Mouse (Mus musculus): ENCODE measurements around the gene Fbxl4. TPM values are rescaled to one million over a fixed set of nuclear protein-coding genes. Genes with fewer than 3 reads are reported as not detected.

The Fbxl4 gene
- polyA plus RNA-seq, 1 experiment from 2014 or later = 20.0 TPM

DNA sequence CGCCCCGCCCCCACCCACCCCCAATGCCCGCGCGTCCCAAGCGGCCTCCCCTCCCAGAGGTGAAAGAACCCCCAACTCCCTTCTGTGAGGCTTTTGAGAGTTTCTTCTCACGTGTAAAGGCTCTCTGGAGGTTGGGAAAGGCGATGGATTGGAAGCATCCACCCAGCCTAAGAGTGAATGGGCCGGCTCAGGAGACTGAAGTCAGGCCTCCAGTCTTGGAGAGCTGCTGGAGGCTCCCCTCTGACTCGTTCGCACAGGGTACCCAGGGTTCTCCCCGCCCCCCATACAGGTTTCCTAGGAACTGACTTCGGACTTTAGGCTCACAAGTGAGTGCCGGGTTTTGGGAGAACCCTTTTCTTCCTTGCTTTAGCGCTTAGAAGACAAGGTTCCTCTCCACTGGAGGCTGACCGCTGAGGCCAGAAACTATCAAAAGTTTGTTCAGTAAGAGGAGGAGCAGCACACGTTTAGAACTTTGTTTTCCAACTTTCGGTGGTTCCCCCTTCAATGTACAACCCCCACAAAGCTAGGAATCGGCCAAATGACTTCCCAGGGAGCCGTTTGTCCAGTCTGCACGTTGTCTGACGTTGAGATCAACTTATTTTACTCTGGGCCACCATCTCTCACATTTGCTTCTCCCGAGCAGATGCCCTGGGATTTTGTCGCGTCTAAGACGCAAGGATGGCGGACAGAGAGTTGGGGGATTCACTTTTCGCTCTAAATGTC, 122.2 kb downstream of the Fbxl4 start:
- H3K4me1 ChIP-seq (ENCODE audit: control insufficient read depth, insufficient read depth, low read length) = peaks cover 38% of the 10 kb centered on the region
- WGBS = 2% methylated on average over 28 of the region's 28 CpGs
- no peaks in the 10 kb centered on the region for H3K36me3 ChIP-seq (ENCODE audit: control insufficient read depth, insufficient read depth, low read length)
- no peaks in the 10 kb centered on the region for H3K9me3 ChIP-seq (ENCODE audit: control insufficient read depth, low read length)
- peak overlapping the region; percentile 96 for H3K4me3 ChIP-seq (replicated peaks; ENCODE audit: low read depth, low read length)
- ATAC-seq (ENCODE audit: low FRiP score, low TSS enrichment) (peak; percentile 61), DNase-seq (peak; percentile 79)
- H3K9ac ChIP-seq (replicated peaks; ENCODE audit: low read length) = peak overlapping the region; percentile 70
- H3K4me2 ChIP-seq (ENCODE audit: low read length) = peak overlapping the region; percentile 98
- peak overlapping the region; percentile 94 for H3K27ac ChIP-seq (replicated peaks; ENCODE audit: low read depth, low read length)
- no peaks in the 10 kb centered on the region for H3K27me3 ChIP-seq (ENCODE audit: control insufficient read depth, insufficient read depth, low read length)

DNA sequence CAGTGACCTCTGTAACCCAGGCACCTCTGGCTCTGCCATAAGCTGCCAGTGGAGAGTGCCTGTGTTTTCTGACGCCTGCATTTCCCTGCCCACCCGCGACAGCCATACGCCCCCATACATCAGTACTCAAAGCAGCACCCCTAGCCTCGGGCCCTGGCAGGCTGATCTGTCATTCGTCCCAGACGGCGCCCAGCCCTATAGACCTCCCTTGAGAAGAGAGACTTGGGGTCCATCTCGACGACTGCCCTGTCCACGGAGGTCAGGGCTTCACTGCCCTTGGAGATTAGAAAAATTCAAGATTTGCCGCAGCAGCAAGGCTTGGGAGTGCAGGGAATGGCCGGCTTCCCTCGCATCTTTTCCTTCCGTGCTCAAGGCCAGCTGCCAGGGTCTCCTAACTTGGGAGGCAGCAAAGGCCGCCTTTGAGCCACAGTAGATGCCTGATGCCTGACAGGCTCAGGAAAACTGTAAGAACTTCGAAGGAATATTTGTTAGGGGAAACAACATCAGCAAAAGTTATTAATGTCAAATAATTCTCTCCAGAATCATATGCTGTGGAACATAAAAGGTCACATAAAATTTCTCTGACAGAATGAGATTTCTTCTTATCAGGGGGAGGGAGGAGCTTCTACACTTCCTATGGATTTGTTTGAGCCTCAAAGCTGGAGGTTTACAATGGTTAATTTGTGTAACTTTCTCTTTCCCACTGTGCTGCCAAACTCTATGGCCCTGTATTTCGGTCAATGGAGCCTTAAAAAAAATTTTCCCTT, 122.9 kb downstream of the Fbxl4 start:
- Histone ChIP-seq H3K27me3 (ENCODE audit: control insufficient read depth, insufficient read depth, low read length) (no peaks in the 10 kb centered on the region), H3K36me3 (ENCODE audit: control insufficient read depth, insufficient read depth, low read length) (no peaks in the 10 kb centered on the region), H3K4me3 (replicated peaks; ENCODE audit: low read depth, low read length) (peak overlapping the region; percentile 96), H3K4me1 (ENCODE audit: control insufficient read depth, insufficient read depth, low read length) (peaks cover 38% of the 10 kb centered on the region), H3K4me2 (ENCODE audit: low read length) (peak overlapping the region; percentile 98), H3K9ac (replicated peaks; ENCODE audit: low read length) (peak overlapping the region; percentile 70), H3K9me3 (ENCODE audit: control insufficient read depth, low read length) (no peaks in the 10 kb centered on the region), H3K27ac (replicated peaks; ENCODE audit: low read depth, low read length) (peak overlapping the region; percentile 94)
- WGBS = 1% methylated on average over 18 of the region's 18 CpGs
- ATAC-seq (ENCODE audit: low FRiP score, low TSS enrichment) (0 out of 2 replicates have a peak, but pooled peaks have one; percentile 5), DNase-seq (peak; percentile 71)

DNA sequence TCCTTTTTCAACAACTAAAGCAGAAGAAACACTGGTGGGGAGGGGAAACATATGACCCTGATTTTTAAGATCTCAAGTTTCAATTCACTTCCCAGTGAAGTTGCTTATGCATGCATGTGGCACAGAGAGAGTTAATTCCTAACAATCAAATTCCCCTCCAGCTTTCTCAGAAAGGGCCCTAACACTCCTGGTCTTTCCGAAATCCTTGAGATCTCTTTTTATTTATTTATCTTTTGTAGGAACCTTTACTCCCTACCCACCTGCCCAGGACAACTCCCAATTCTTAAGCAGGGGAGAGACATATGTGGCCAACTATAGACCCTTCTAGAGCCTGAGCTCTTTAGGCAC, 123.5 kb downstream of the Fbxl4 start:
- no peaks in the 10 kb centered on the region for H3K36me3 ChIP-seq (ENCODE audit: control insufficient read depth, insufficient read depth, low read length)
- ATAC-seq (ENCODE audit: low FRiP score, low TSS enrichment) (no peak), DNase-seq (peak; percentile 63)
- no peaks in the 10 kb centered on the region for H3K27me3 ChIP-seq (ENCODE audit: control insufficient read depth, insufficient read depth, low read length)
- peaks cover 38% of the 10 kb centered on the region for H3K4me1 ChIP-seq (ENCODE audit: control insufficient read depth, insufficient read depth, low read length)
- peak overlapping the region; percentile 96 for H3K4me3 ChIP-seq (replicated peaks; ENCODE audit: low read depth, low read length)
- peak overlapping the region; percentile 94 for H3K27ac ChIP-seq (replicated peaks; ENCODE audit: low read depth, low read length)
- H3K9ac ChIP-seq (replicated peaks; ENCODE audit: low read length) = peak overlapping the region; percentile 70
- 2% methylated on average over 1 of the region's 1 CpGs for WGBS
- no peaks in the 10 kb centered on the region for H3K9me3 ChIP-seq (ENCODE audit: control insufficient read depth, low read length)
- peak overlapping the region; percentile 98 for H3K4me2 ChIP-seq (ENCODE audit: low read length)

DNA sequence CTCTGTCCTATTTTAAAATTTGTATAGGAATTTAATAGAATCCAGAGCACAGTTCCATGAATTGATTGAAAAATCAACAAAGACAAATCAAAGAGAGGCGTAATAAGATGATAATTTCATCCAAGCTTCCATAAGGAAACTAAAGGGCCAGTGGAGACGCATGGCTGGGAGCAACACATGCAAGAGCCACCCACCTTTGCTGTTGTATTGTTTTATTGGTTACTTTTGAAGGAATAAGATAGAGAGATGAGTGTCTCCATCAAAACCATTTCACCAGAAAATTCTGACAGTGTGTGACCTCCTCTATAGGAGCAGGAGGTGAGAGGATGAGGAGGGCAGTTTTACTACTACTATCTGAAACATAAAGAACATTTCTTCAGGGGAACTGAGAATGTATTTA, 124.8 kb downstream of the Fbxl4 start:
- Histone ChIP-seq H3K9ac (replicated peaks; ENCODE audit: low read length) (peak overlapping the region; percentile 70), H3K4me3 (replicated peaks; ENCODE audit: low read depth, low read length) (peak overlapping the region; percentile 96), H3K27ac (replicated peaks; ENCODE audit: low read depth, low read length) (peak overlapping the region; percentile 94), H3K4me1 (ENCODE audit: control insufficient read depth, insufficient read depth, low read length) (peaks cover 33% of the 10 kb centered on the region), H3K9me3 (ENCODE audit: control insufficient read depth, low read length) (no peaks in the 10 kb centered on the region), H3K4me2 (ENCODE audit: low read length) (peak overlapping the region; percentile 98), H3K36me3 (ENCODE audit: control insufficient read depth, insufficient read depth, low read length) (no peaks in the 10 kb centered on the region), H3K27me3 (ENCODE audit: control insufficient read depth, insufficient read depth, low read length) (no peaks in the 10 kb centered on the region)
- WGBS = 5% methylated on average over 2 of the region's 2 CpGs
- DNase-seq = peak; percentile 56
- no peak for ATAC-seq (ENCODE audit: low FRiP score, low TSS enrichment)

DNA sequence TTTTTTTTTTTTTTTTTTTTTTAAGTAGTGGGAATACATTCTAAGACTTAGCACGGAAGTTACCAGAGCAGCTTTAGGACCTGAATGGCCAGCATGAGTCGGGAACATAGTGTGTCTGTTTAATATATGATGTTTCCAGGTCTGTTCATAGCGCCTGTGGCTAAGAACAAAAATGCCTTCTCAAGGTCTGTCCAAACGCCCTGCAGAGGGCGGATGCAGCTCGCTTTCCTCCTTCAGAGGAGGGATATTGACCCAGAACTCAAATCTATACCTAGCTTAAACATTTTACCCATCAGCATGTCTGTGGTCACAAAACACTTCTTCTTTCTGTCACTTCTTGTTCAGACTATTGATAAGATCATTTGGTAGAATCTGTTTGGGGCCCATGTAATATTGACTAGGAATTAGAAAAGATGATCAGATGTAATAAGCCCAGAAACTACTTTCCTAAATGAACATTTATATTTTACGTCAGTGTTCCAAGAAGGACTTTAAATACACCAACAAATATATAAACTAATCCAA, 125.5 kb downstream of the Fbxl4 start:
- WGBS = 4% methylated on average over 7 of the region's 7 CpGs
- Histone ChIP-seq H3K4me1 (ENCODE audit: control insufficient read depth, insufficient read depth, low read length) (peaks cover 32% of the 10 kb centered on the region), H3K27ac (replicated peaks; ENCODE audit: low read depth, low read length) (peak overlapping the region; percentile 56), H3K27me3 (ENCODE audit: control insufficient read depth, insufficient read depth, low read length) (no peaks in the 10 kb centered on the region), H3K9ac (replicated peaks; ENCODE audit: low read length) (peak overlapping the region; percentile 70), H3K9me3 (ENCODE audit: control insufficient read depth, low read length) (no peaks in the 10 kb centered on the region), H3K4me3 (replicated peaks; ENCODE audit: low read depth, low read length) (peak overlapping the region; percentile 96), H3K36me3 (ENCODE audit: control insufficient read depth, insufficient read depth, low read length) (no peaks in the 10 kb centered on the region), H3K4me2 (ENCODE audit: low read length) (peak overlapping the region; percentile 98)
- DNase-seq (peak; percentile 84), ATAC-seq (ENCODE audit: low FRiP score, low TSS enrichment) (no peak)

DNA sequence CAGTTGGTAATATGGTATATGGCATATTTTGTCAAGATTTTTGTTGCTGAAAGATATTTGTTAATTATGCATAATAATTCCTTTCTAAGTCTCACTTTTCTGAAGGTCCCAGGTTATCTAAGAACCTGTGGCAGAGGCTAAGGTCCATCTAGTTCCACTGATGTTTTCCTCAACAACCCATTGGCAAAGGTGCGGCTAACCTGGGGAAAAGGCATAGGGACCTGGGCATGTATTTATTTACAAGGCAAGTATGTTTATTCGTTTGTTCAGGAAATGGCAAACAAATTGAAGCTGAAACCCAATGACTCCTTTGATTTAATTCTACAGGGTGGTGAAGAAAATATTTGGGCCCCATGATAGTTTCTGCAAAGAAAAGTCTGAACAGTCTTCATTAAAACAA, 126.2 kb downstream of the Fbxl4 start:
- H3K27ac ChIP-seq (replicated peaks; ENCODE audit: low read depth, low read length) = peak overlapping the region; percentile 56; the same call in 1 of the 2 replicates
- peak overlapping the region; percentile 98 for H3K4me2 ChIP-seq (ENCODE audit: low read length)
- H3K4me3 ChIP-seq (replicated peaks; ENCODE audit: low read depth, low read length) = peak overlapping the region; percentile 96
- WGBS = 4% methylated on average over 2 of the region's 2 CpGs
- no peaks in the 10 kb centered on the region for H3K9me3 ChIP-seq (ENCODE audit: control insufficient read depth, low read length)
- H3K27me3 ChIP-seq (ENCODE audit: control insufficient read depth, insufficient read depth, low read length) = no peaks in the 10 kb centered on the region
- peak overlapping the region; percentile 70 for H3K9ac ChIP-seq (replicated peaks; ENCODE audit: low read length)
- ATAC-seq (ENCODE audit: low FRiP score, low TSS enrichment) (no peak), DNase-seq (peak; percentile 52)
- peaks cover 27% of the 10 kb centered on the region for H3K4me1 ChIP-seq (ENCODE audit: control insufficient read depth, insufficient read depth, low read length)
- no peaks in the 10 kb centered on the region for H3K36me3 ChIP-seq (ENCODE audit: control insufficient read depth, insufficient read depth, low read length)

Other genes with a start within 250 kb of the Fbxl4 start
- 46.9 and 58.4 TPM in 2 replicates for gene Pou3f2, start 130.8 kb downstream of the Fbxl4 start, polyA plus RNA-seq (2014; fragmentation: Nextera tagmentation; extraction: Ambion mirVana)

Measured in midbrain, embryonic 14.5 days (tissue).